Mouse (Mus musculus) midbrain, embryonic 16.5 days (tissue): ENCODE measurements around the gene Olfr319. TPM values are rescaled to one million over a fixed set of nuclear protein-coding genes. Genes with fewer than 3 reads are reported as not detected.
"Not testable (repeated sequence)": the region's sequence is repeated elsewhere in the genome, so short reads cannot be mapped to it uniquely, and the experiment has no call there.

Source experiments
- ATAC-seq: fragments of 200-750 bp; cut with Nextera tagmentation; 2 replicates; pipeline ENCODE4 v1.8.0; 2017; ENCODE audit warnings: moderate TSS enrichment
- H3K27ac ChIP-seq: fragments of 300-500 bp; sonication (generic); 2 replicates; pipeline ENCODE4 v1.5.1; 2014; ENCODE audit warnings: mild to moderate bottlenecking, low read length, mixed read lengths
- H3K27me3 ChIP-seq: fragments of 300-500 bp; sonication (generic); 2 replicates; pipeline ENCODE4 v1.6.1; 2014; ENCODE audit warnings: low read depth, low read length, mixed read lengths; ENCODE audit not compliant: control insufficient read depth, insufficient read depth
- H3K36me3 ChIP-seq: fragments of 300-500 bp; sonication (generic); 2 replicates; pipeline ENCODE4 v1.6.1; 2014; ENCODE audit warnings: mild to moderate bottlenecking, low read length, moderate library complexity, mixed read lengths; ENCODE audit not compliant: control insufficient read depth, insufficient read depth
- H3K4me1 ChIP-seq: fragments of 300-500 bp; sonication (generic); 2 replicates; pipeline ENCODE4 v1.6.1; 2014; ENCODE audit warnings: mild to moderate bottlenecking, low read length, mixed read lengths; ENCODE audit not compliant: control insufficient read depth, insufficient read depth
- H3K4me2 ChIP-seq: fragments of 300-500 bp; sonication (generic); 2 replicates; pipeline ENCODE4 v1.6.1; 2014; ENCODE audit warnings: mild to moderate bottlenecking, low read length, mixed read lengths
- H3K4me3 ChIP-seq: fragments of 300-500 bp; sonication (generic); 2 replicates; pipeline ENCODE4 v1.5.1; 2014; ENCODE audit warnings: low read depth, mild to moderate bottlenecking, low read length, moderate library complexity, mixed read lengths
- H3K9ac ChIP-seq: fragments of 300-500 bp; sonication (generic); 2 replicates; pipeline ENCODE4 v1.6.1; 2014; ENCODE audit warnings: low read depth, low read length, mixed read lengths
- H3K9me3 ChIP-seq: fragments of 300-500 bp; sonication (generic); replicated peaks from 2 replicates; pipeline ENCODE4 v1.6.1; 2014; ENCODE audit warnings: mild to moderate bottlenecking, low read length, mixed read lengths; ENCODE audit not compliant: control insufficient read depth, poor library complexity, severe bottlenecking
- WGBS: fragments of 180-500 bp; shearing (Covaris S2); extraction: QIAGEN DNeasy Blood & Tissue Kit; methylation state at CpG from one replicate; pipeline ENCODE4 v1.1.7; 2014; 5-methylcytosine and 5-hydroxymethylcytosine counted together
- polyA plus RNA-seq: library from polyadenylated mRNA; unstranded; fragments of >200 nt; fragmentation: Nextera tagmentation; extraction: Ambion mirVana; gene quantifications from 2 replicates; pipeline ENCODE4 v1.2.1, GENCODE M21; 2015

The Olfr319 gene
- polyA plus RNA-seq: not detected in 2 replicates

GRCm38 (mm10) chr11:58698862-58699261, at the start of gene Olfr319:
TSS of gene Olfr319 (plus strand) at chr11:58699162.
- Histone ChIP-seq H3K27me3 (no peaks in the 10 kb centered on the region), H3K9me3 (0 out of 2 replicates have a peak, but pooled peaks cover 4% of the 10 kb centered on the region), H3K36me3 (no peaks in the 10 kb centered on the region), H3K4me2 (no peak within 1 kb of the TSS), H3K27ac (no peak within 1 kb of the TSS), H3K4me3 (no peak within 1 kb of the TSS), H3K4me1 (no peaks in the 10 kb centered on the region), H3K9ac (no peak within 1 kb of the TSS)
- ATAC-seq: no peak
- 87% methylated on average over 3 of the region's 3 CpGs for WGBS

- Histone ChIP-seq H3K27ac (no peak overlapping the region), H3K9me3 (no peaks in the 10 kb centered on the region), H3K27me3 (no peaks in the 10 kb centered on the region), H3K9ac (no peak overlapping the region), H3K4me3 (no peak overlapping the region), H3K4me1 (no peaks in the 10 kb centered on the region), H3K4me2 (no peak overlapping the region), H3K36me3 (no peaks in the 10 kb centered on the region)
- ATAC-seq: no peak
- WGBS: 92% methylated on average over 3 of the region's 3 CpGs
Measured at GRCm38 (mm10) chr11:58655151-58655550, 43.8 kb upstream of the Olfr319 start.

- WGBS: 92% methylated on average over 4 of the region's 4 CpGs
- H3K36me3 ChIP-seq: no peaks in the 10 kb centered on the region
- H3K9me3 ChIP-seq: no peaks in the 10 kb centered on the region
- H3K9ac ChIP-seq: no peak within 1 kb of the TSS
- H3K27ac ChIP-seq: no peak within 1 kb of the TSS
- no peaks in the 10 kb centered on the region for H3K4me1 ChIP-seq
- no peak within 1 kb of the TSS for H3K4me2 ChIP-seq
- H3K27me3 ChIP-seq: no peaks in the 10 kb centered on the region
- no peak within 1 kb of the TSS for H3K4me3 ChIP-seq
- no peak for ATAC-seq
Measured at GRCm38 (mm10) chr11:58658596-58658995, 40.4 kb upstream of the Olfr319 start, which contains the start of gene Olfr322. TSS of gene Olfr322 (plus strand) at chr11:58658782.

GRCm38 (mm10) chr11:58669252-58669651, 29.7 kb upstream of the Olfr319 start:
- H3K27ac ChIP-seq: no peak overlapping the region

GRCm38 (mm10) chr11:58671825-58672224, 27.1 kb upstream of the Olfr319 start:
- H3K27me3 ChIP-seq: no peaks in the 10 kb centered on the region
- no peak overlapping the region for H3K27ac ChIP-seq
- H3K9ac ChIP-seq: no peak overlapping the region
- H3K9me3 ChIP-seq: no peaks in the 10 kb centered on the region
- H3K4me1 ChIP-seq: no peaks in the 10 kb centered on the region
- no peak for ATAC-seq
- 52% methylated on average over 4 of the region's 4 CpGs for WGBS
- no peak overlapping the region for H3K4me2 ChIP-seq
- H3K4me3 ChIP-seq: no peak overlapping the region
- H3K36me3 ChIP-seq: no peaks in the 10 kb centered on the region

More at GRCm38 (mm10) chr11:58669252-58669651, 29.7 kb upstream of the Olfr319 start:
- ATAC-seq: no peak
- no peak overlapping the region for H3K4me3 ChIP-seq
- no peak overlapping the region for H3K9ac ChIP-seq
- H3K27me3 ChIP-seq: no peaks in the 10 kb centered on the region
- H3K4me2 ChIP-seq: no peak overlapping the region
- no peaks in the 10 kb centered on the region for H3K4me1 ChIP-seq
- no peaks in the 10 kb centered on the region for H3K36me3 ChIP-seq
- H3K9me3 ChIP-seq: no peaks in the 10 kb centered on the region

GRCm38 (mm10) chr11:58680799-58681198, 18.2 kb upstream of the Olfr319 start, which contains the start of gene Olfr320:
TSS of gene Olfr320 (plus strand) at chr11:58681099.
- H3K9ac ChIP-seq: no peak within 1 kb of the TSS
- H3K27me3 ChIP-seq: no peaks in the 10 kb centered on the region
- no peaks in the 10 kb centered on the region for H3K9me3 ChIP-seq
- no peak within 1 kb of the TSS for H3K27ac ChIP-seq
- no peaks in the 10 kb centered on the region for H3K4me1 ChIP-seq
- no peak within 1 kb of the TSS for H3K4me2 ChIP-seq
- H3K36me3 ChIP-seq: no peaks in the 10 kb centered on the region
- ATAC-seq: no peak
- 84% methylated on average over 1 of the region's 1 CpGs for WGBS
- no peak within 1 kb of the TSS for H3K4me3 ChIP-seq

GRCm38 (mm10) chr11:58709086-58709485, 10.1 kb downstream of the Olfr319 start:
- Histone ChIP-seq H3K27me3 (no peaks in the 10 kb centered on the region), H3K4me3 (no peak overlapping the region), H3K4me1 (no peaks in the 10 kb centered on the region), H3K4me2 (no peak overlapping the region), H3K36me3 (no peaks in the 10 kb centered on the region), H3K27ac (no peak overlapping the region), H3K9me3 (no peaks in the 10 kb centered on the region), H3K9ac (no peak overlapping the region)
- ATAC-seq: no peak
- 81% methylated on average over 11 of the region's 11 CpGs for WGBS

- H3K36me3 ChIP-seq, H3K9me3 ChIP-seq, H3K9ac ChIP-seq, H3K4me2 ChIP-seq, H3K27ac ChIP-seq, H3K27me3 ChIP-seq, H3K4me1 ChIP-seq, H3K4me3 ChIP-seq, ATAC-seq: not testable (repeated sequence)
- 91% methylated on average over 7 of the region's 7 CpGs for WGBS
Measured at GRCm38 (mm10) chr11:58717723-58718122, 18.8 kb downstream of the Olfr319 start.

- Histone ChIP-seq H3K4me2 (no peak overlapping the region), H3K36me3 (no peaks in the 10 kb centered on the region)
Measured at GRCm38 (mm10) chr11:58719701-58720100, 20.7 kb downstream of the Olfr319 start.

More at GRCm38 (mm10) chr11:58719701-58720100, 20.7 kb downstream of the Olfr319 start:
- H3K27ac ChIP-seq: no peak overlapping the region
- whole genome bisulfite sequencing: 85% methylated on average over 4 of the region's 4 CpGs
- no peaks in the 10 kb centered on the region for H3K27me3 ChIP-seq
- ATAC-seq: no peak
- no peaks in the 10 kb centered on the region for H3K4me1 ChIP-seq
- H3K4me3 ChIP-seq: no peak overlapping the region
- no peaks in the 10 kb centered on the region for H3K9me3 ChIP-seq
- no peak overlapping the region for H3K9ac ChIP-seq
